Mouse (Mus musculus) lung, postnatal 4 days (tissue): Measurements from ENCODE around the gene Tmem132c.
A peak's percentile ranks its signal among the peaks of the same experiment; 100 is the strongest.

Experiments
- DNase-seq, 2 experiments: peaks; one replicate each; pipeline ENCODE4 v3.0.0; 2021

Tmem132c gene

DNA sequence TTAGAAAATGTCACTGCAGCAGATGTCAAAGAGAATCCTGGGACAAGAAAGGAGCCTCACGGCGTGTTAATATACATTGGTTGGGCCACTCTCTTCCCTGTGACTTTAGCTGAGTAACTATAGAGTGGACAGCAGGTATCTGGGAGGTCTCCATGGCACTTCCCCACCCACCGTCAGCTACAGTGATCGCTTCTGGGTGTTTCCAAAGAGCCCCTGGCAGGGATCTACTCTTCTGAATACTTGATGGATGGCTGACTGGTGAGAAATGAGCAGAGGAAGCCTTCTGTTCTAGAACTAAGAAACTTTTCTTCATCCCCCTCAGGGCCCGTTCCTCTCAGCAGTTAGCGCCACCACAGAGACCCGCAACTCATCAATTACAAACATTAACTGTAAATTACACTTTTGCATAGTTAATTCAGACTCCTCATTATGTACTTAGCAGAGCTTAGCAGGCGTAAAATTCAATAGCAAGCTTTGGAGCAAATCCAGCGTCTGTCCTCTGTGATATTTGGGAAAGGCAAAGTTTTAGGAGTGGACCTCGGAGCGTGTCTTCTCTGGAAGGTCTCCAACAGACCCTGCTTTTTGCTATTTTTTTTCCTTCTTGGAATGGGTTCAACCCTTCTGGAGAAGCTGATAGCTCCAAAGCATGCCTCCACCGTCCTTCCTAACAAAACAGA lies 257.7 kb downstream of the Tmem132c start:
- DNase-seq = no peak

DNA sequence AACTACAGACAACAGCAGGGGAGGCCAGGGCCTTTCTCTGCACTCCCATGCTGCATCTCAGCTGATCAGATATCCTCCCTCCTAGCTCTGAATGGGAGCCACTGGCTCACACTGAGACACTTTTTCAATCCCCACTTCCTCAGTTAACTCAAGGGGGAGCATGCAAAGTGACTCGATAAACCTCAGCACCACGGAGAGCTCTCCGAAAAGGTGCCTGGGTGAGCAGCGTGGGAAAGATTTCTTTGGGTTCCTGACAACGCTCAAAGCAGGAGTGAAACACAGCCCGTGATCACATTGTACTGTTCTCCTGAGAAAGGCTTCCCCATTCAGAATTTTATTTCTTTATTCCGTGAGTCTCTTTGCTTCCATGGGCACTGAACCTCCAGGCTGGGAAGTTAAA lies 261.2 kb downstream of the Tmem132c start:
- DNase-seq = no peak

DNA sequence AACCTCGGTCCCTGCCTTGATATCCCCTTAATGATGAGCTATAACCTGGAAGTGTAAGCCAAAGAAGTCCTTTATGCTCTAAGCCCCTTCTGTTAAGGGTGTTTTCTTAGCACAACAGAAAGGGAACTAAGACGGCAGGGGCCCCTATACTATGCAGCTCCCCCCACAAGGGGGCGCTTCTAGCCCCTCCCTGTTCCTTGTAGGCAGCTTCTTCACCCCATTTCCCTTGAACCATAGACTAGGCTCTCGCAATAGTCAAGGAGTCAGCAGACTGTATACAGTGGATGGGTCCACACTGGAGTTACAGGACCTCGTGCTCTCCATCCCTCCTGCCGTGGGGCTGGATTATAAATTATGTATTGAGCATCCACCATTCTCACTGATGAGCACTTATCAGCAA lies 264.1 kb downstream of the Tmem132c start:
- DNase-seq = no peak

DNA sequence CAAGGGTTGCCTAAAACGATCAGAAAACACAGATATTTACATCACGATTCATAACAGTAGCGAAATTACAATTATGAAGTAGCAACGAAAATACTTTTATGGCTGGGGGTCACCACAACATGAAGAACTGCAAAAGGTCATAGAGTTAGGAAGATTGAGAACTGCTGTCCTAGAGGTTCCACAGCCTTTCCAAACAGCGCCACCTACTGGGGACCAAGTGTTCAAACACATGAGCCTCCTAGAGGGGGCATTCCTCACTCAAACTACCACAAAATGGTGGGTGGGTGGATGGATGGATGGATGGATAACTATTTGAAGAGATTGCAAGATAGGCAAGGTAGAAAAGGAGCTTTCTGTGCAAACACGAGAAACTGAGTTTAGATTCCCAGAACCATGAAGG lies 270.0 kb downstream of the Tmem132c start:
- peak in 1 of 2 experiments; percentile 14 for DNase-seq

DNA sequence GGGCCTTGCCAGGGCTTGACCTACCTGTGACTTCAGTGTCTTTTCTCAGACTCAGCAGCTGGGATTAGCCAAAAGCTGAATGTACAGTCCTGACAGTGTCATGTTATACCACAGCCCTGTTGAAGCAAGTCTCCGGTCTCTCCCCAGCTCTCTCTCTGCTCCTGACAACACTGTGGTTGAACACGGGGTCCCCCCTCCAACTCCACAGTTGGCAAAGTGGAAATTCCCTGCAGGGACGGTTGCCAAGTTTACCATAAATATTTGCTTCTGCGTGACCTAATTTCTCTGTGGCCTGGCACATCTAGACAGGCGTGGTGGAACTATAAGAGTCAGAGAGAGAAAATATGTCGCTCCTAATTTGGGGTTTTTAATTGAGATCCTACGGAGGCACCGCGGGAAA lies 274.4 kb downstream of the Tmem132c start:
- peak; percentile 35 to 40 for DNase-seq

DNA sequence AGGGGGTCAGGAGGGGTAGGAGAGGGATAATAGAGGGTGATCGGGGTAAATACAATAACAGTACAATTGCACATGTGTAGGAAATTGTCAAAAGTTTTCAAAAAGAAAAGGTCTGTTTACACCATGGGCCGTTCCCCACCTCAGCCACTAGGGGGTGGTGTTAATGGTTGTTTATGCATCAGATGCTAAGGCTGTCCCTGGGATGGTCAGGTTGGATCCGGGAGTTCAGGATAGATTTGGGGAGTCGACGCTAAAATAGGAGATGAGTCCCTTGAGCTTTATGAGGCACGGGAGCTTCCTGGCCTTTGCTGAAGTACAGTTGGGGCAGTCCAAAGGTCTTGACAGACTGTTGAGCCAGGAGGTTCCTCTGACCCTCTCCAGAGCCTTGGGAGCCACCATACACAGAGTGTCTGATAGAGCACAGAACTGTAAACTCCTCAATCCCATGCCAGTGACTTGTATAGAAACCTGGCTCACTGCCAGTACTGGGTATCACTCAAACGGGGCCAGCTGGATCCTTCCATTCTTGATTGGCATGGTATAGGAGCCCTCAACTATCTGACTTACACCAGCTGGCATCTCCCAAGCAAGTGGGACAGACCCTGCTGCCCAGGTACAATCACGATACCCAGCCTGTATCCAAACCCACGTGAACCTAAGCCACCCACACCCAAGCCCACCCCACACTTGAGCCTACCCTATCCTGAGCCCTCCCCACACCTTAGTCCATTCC lies 281.3 kb downstream of the Tmem132c start:
- DNase-seq = no peak

DNA sequence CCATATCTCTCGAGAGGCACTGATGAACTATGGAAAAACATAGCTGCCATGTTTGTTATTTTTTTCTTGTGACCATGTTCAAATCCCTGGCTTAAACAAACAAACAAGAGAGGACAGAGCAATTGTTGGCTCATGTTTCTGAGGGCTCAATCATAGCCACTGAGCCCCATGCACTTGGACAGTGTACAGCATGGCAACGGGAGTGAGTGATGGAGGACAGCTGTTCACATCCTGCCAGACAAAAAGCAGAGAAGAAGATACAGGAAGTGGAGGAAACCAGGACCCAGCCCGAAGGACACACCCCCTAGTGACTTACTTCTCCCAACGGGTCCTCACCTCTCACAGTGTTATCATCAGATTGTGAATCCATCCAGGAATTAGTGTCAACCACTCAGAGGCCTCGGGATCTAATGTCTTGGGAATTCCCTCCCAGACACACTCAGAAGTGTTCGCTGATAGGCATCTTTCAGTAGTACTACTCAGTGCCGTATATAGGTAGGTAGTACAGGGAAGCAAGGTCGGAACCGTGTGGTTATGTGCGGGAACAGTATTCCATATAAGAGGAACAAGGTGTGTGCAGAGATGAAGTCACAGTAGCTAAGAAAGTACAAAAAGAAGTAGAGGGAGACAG lies 285.9 kb downstream of the Tmem132c start:
- no peak for DNase-seq

DNA sequence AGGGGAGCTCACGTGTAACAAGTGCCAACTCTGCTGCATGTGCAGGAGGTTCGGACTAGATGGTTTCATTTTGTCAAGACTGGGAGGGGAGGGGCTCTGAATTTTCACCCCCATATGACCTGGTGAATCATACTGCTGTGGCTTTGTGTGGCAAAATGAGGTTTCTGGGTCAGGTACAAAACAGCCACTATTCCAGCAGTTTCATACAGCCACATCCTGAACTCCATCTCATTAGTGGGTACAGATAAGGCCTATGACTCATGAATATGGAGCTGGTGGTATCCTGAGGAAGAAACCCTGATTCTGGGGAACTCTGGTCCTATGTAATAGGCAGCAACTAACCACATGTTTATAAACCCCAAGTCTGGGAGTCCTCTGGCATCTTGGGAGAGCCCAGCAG lies 295.9 kb downstream of the Tmem132c start:
- no peak for DNase-seq

DNA sequence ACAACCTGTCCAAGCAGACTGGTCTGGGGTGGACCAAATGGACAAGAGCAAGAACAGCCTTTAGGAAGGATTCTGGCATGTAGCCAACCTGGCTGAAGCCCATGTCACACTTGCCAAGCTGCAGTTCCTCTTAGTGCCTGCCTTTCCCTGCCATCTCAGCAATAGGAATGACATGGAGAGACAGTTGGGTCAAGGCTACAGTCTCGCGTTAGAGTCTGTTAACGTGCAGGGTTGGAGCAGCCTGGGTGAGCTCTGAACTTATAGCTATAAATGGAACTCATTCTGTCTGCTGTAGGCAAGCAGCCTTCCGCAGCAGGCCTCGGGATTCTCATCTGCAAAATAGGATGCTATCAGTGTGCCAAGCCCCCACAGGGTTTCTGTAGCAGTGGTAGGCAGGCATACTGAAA lies 305.0 kb downstream of the Tmem132c start:
- DNase-seq = no peak

DNA sequence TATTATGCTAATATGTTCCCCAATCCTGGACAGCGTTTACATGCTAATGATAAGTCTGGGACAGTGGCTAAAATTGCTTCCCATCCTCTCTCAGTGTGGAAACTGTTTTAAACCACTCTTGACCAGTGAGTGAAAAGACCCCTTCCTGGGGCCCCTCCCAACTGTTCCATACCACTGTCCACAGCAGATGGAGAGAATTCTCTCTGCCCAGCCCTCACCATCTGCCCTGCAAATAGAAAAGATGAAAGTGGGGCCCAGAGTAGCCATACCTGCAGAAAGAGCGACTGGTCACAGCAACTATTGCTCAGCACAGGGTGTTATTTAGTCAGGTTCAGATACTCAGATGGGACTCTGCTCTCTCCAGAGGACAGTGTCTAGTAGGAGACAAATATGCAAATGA lies 306.5 kb downstream of the Tmem132c start:
- no peak for DNase-seq

DNA sequence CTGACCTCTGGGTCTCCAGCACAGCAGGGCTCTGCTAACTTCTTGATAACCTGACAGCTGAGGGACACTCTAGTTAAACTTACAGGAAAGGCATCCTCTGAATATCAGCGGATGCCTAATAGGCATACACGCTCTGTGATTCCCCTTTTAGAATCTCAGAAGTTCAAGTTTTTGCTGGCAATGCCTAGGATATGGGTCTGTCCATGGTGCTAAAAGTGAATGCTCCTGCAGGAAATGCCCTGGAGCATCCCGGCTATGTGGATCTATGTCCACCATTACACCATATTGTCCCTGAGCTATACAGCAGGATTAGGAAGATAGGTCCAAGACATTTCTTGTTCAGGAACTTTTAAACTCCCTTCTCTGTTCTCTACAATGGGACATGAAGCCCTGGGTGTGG lies 319.5 kb downstream of the Tmem132c start:
- no peak for DNase-seq

DNA sequence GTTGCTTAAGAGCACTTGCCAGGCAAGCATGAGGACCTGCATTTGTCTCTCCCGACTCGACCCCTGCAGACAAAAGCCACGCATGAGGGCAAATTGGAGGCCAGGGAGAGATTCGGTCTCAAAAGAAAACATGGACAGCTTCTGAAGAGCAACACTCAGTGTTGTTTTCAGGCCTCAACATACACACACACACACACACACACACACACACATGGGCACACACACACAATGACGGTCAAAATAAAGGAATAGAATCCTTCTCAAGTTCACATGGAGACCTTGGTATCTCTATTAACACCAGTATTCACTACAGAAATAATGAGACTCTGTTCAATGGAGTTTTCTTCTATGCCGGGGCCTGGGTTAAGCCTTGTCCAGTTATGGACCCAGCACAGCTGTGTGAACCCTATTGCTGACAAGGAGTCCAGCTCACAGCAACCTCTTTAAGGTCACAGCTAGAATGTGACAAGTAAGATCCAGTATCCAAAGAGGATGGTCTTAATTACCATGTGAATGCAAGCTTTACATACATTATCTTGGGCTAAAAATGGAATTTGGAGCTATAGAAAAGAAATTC lies 325.6 kb downstream of the Tmem132c start:
- DNase-seq = no peak

DNA sequence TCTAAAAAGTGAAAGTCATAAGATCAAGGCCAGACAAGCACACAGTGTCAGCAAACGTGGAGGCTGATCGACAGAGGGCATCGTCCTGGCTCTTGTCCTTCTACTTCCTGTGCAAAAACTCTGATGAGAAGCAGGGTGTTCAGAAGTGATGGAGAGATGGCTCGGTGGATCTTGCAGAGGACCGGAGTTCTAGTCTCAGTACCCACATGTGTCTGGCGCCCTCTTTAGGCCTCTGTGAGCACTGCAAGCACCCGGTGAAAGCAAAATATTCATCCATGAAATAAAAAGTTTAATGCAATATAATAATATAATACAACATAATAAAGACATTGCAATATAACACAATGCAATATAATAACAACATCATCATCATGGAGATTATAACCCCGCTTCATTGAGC lies 335.8 kb downstream of the Tmem132c start:
- DNase-seq = no peak

DNA sequence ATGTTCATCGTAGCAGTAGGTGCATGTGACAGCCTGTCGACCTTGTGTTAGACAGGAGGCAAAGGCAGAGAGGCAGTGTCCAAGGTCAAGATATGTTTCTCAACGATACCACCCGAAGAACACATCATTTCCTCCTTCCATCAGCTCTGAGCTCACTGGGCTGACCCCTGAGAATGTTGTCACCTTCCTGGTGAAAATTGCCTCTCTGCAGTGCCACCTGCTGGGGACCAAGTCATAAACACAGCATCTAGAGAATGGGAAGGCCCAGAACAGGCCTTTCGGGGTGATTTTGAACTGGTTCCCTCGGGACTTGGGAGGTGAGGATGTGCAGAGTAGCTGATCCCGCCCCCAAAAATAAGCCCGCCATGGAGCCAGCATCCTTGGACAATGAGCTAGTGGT lies 342.1 kb downstream of the Tmem132c start:
- peak in 1 of 2 experiments; percentile 22 for DNase-seq

DNA sequence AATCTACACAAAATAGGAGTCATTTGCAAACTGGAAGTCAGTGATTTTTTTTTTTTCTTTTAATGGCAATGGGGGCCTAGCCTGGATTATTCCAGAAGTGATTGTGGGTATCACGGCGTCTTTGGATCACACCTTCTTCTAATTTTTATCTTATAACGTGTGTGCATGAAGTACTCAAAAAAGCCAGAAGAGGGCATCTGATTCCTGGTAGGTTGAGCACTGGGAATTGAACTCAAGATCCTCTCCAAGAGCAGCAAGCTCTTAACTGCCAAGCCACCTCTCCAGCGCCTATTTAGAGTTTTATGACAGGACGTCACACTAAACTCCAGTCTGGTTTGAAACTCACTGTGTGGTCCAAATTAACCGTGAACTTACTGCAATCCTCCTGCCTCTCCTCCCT lies 346.2 kb downstream of the Tmem132c start:
- DNase-seq = no peak

DNA sequence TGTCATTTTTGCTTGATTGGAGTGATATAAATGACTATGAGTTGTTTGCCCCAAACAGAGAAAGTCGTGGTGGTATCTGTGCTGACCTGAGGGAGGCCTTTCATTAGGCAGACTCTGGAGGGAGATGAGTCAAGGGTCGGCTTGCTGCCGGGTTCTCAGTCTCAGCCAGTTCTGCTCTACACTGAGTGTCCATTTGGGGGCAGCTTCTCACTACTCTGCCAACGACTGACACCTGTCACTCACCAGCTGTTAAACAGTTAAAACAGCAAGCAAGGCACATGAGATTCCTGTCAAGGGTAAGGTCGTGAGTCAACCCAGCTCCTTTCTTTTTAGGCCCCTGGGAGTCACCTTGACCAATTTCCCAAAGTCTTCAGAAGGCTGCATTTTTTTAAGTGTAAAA lies 350.8 kb downstream of the Tmem132c start:
- DNase-seq = no peak

DNA sequence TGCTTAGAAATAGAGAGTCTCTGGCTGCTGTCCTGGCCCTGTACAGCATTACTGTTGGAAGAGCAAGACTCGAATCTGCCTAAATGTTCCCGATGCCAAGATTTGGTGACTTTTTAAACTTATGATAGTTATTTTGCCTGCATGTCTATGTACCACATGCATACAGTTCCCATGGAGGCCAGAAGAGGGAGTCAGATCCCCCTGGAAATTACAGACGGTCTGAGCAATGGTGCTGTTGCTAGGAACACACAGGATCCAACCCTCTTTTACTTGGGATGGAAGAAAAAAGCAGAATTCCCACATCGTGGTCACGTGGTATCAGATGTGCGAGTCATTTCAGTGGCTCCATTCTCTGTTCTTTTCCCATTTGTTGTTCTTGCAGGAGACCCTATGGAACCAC lies 351.2 kb downstream of the Tmem132c start:
- DNase-seq = no peak

DNA sequence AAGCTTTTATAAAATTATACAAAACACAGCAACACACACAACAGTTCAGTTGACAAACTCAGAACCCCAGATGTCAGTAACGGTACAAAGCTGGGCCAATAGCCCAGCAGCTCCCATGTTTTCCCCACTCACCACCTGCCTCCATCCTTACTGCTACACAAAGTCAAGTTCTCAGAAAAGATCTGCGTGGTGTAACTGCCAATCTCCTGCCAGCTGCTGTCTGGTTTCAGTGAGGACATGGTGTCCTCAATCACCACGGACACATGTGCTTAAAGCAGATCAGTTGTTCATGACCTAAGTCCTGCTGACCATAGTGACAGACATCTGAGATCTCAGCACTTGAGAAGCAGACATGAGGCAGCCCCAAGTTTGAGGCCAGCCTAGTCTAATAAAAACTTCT lies 354.1 kb downstream of the Tmem132c start:
- no peak for DNase-seq

DNA sequence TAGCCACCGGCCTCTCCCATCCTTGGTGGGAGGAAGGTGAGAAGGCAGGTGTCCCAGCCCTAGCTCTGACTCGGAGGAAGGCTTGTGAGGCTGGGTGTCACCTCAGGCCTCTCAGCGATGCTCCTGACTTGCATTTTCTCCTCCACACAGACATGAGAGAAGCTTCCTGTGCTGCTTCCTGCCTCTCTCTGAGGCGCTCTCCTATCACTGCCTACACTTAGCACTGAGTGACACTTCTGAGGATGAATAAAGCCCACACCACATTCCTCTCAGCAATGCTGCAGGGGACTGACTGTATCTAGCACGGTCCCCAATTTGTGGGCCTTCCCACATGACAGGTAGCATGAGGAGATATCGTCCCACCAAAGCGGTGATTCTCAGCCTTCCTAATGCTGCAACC lies 355.3 kb downstream of the Tmem132c start:
- DNase-seq = no peak

DNA sequence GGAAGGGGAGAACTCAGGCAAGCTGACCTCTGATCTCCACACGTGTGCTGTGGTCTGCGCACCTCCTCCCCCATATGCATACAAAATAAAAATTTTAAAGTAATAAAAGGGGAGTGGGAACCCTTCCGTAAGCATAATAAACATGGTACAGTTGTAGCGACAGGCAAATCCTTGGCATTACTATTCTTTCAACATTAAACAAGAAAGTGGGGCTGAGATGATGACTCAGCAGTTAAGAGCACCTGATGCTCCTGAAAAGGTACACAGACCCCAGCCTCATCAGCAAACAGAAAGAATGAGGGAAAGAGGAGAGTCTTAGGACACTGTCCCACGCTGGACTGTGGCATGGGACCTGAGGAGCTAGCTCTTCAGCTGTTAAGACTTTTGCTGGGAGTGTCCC lies 361.4 kb downstream of the Tmem132c start:
- DNase-seq = no peak

DNA sequence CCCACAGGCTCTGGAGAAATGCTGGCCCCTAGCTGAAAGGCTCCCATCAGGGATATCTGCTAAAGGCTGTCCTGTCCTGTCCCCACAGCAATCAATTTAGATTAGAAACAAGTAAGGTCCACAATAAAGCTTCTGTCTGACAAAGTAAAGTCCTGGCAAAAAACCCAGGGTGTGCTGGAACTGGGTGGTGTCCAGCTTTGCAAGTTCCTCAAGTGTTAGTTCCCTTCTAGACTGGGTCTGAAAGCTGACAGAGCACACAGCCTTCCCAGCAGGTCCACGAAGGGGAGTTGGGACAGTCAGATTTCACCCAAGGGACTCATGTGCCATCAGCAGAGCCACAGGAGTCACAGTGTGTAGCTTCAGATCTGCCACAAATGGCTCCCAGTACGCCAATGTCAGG lies 365.9 kb downstream of the Tmem132c start:
- no peak for DNase-seq

DNA sequence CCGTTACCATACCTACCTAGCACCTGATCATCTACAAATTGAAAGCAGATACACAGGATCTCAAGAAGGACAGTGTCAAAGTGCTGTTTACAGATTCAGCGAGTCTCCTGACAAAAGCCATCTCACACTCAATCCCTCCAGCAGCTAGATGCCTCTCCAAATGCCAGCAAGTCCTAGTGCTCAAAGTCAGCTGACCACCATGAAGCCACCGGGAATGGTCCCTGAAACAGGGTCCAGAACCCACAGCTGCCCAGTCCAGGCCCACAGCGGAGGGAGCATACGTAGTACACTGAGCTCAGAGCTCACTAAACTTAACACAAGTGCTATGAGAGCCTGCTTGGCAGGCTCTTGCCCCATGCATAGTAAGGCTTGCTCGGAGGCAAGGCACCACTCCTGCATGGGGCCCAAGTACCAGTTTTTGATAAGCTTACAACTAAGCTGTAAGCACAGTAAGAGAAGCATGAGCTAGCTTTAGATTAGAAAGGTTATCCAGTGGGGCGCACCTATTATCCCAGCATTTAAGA lies 367.6 kb downstream of the Tmem132c start:
- no peak for DNase-seq

DNA sequence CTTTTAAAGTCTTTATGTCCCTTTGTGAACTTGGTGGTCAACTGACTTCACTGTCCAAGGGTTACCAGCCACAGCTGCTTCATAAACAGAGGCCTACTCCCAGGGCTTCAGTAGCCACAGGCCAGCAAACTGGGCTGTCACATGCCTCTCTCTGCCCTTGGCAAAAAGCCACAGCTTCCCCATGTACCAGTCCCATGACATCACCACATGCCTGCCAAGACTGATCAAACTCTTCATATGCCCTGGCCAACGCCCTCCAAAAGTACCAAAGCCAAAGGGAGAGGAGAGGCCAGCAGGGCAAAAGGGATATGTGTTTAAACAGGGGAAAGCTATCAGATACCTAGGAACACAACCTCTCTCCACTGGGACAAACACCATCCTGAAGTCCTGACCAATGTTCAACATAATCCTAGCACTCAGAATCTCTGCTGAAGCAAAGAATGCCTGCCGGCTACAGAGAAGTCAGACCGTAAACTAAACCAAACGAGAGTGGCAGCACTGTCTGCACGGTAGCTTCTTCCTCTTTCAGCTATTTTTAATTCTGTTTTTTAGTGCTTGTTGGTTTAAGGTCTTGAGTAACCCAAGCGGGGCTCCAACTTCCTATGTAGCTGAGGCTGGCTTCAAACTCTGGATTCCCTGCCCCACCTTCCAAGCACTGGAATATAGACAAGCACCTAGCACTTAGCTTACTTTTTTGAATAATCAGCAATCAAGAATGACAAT lies 369.3 kb downstream of the Tmem132c start:
- DNase-seq = peak; percentile 75
